Mouse (Mus musculus) T-cell, adult 66 days (primary cell): ENCODE data around the gene Vmn1r211. TPM values are rescaled to one million over a fixed set of nuclear protein-coding genes. Genes with fewer than 3 reads are reported as not detected.

Experiments used
- total RNA-seq, 2 experiments: library from RNA; stranded (reverse); gene quantifications; 3 replicates in 1 of 2; 4 replicates in 1 of 2; pipeline ENCODE4 v1.2.4; 2023

Gene Vmn1r211
- not detected for total RNA-seq

DNA sequence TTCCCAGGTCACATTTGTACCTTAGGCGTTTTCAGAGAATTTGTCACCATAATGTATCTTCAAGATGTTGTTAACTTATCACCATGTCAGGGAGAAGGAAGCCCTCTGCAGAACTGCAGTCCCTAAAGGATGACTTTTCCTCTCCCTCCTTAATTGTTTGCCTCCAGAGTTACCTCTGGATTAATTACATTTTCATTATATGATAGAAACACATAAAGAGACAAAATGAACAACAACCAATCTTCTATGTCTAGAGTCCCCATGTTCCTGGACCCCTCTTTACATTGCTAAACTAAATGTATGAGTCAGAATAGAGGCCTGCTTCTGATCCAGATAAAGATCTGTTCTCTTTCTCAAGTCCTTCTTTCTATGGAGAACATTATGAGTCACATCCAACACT is at the start of gene Vmn1r211:
Gene Vmn1r211 (minus strand): TSS at position 101 of the 400 bp plus-strand sequence.

DNA sequence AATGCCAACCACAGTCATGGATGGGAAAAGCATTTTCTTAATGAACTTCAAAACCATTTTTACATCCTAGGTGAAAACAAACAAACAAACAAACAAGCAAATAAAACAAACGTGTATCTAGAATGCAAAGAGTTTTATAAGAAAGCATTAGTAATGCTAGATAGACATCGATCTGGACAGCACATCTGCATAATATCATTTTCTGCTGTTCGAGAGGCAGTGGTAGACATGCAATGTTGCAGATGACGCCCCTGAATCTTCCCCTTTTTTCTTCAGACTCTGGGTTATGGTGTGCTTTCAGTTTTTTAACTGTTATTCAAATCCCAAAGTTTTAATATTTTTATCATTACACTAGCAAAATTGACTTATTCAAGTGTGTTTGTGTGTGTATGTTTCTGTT is 26.7 kb upstream of the Vmn1r211 start, which contains the start of gene Vmn1r212:
Gene Vmn1r212 (minus strand): TSS at position 101 of the 400 bp plus-strand sequence.

DNA sequence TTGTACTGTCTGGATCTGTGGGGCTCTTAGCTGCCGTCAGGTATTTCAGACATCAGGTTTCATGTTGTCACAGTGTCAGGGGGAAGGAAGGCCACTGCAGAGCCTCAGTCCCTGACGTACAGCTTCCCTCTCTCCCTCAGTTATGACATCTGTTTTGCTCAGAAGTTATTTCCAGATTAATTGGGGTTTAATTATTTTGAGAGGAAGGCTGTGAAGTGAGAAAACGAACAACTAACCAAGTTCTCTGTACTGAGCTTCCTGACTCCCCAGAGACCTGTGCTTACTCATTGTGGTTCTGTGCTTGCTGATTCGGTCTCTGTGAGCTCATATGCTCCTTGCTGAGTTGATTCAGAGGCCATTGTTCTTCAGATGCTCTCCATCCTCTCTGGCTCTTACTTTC is 26.1 kb downstream of the Vmn1r211 start, which contains the start of gene Vmn1r210:
Gene Vmn1r210 (minus strand): TSS at position 101 of the 400 bp plus-strand sequence.

DNA sequence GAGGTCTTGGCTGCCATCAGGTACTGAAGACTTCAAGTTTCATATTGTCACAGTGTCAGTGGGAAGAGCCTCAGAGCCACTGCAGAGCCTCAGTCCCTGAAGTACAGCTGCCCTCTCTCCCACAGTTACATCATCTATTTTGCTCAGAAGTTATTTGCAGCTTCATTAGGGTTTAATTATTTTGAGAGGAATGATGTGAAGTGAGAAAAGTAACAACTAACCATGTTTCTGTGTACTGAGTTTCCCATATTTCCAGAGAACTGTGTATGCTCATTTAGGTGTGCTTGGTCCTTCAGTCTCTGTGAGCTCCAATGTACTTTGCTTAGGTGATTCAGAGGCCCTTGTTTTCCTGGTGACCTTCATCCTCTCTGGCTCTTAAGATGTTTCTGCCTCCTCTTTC is 47.8 kb downstream of the Vmn1r211 start, which contains the start of gene Vmn1r209:
Gene Vmn1r209 (minus strand): TSS at position 101 of the 400 bp plus-strand sequence.

Other genes starting within 250 kb of the Vmn1r211 start
- not detected for gene Vmn1r206, start 233.3 kb downstream of the Vmn1r211 start, total RNA-seq
- not detected for gene Vmn1r207-ps, start 127.9 kb downstream of the Vmn1r211 start, total RNA-seq
- gene Vmn1r208, start 80.2 kb downstream of the Vmn1r211 start, total RNA-seq = not detected
- gene Vmn1r209, start 47.9 kb downstream of the Vmn1r211 start, total RNA-seq = under 1 TPM in 1 of 2 experiments, not detected in 1; 0.15 TPM
- gene Vmn1r210, start 26.2 kb downstream of the Vmn1r211 start, total RNA-seq = not detected
- not detected for gene Vmn1r212, start 26.6 kb upstream of the Vmn1r211 start, total RNA-seq
- not detected for gene Vmn1r213, start 150.1 kb upstream of the Vmn1r211 start, total RNA-seq
- not detected for gene Vmn1r214, start 172.9 kb upstream of the Vmn1r211 start, total RNA-seq
- not detected for gene Vmn1r215, start 210.5 kb upstream of the Vmn1r211 start, total RNA-seq